13 mouse cellular contexts compared by ENCODE assay signal in genomic region chr1:178219166-178220077, GRCm38 (mm10). TPM values are rescaled to one million over a fixed set of nuclear protein-coding genes. Genes with fewer than 3 reads are reported as not detected.
A peak's percentile ranks its signal among the peaks of the same experiment; 100 is the strongest.
DNase-seq lines count a peak whose midpoint lies in the region; ATAC-seq and TF ChIP-seq lines count a peak whose summit lies in the region.
"Had no signal": no experiment of that assay in that cellular context is flagged by ENCODE, and none has a peak within 500 bp of the region (broad histone marks: within the 10 kb centered on the region; RNA-seq: fewer than 3 reads in every experiment).

No protein-coding gene starts in this region.

- H3K9me3 ChIP-seq in liver, postnatal 0 days (ENCODE audit: low read length): peaks cover 3% of the 10 kb centered on the region; the same call in 1 of the 2 replicates
- no peaks in the 10 kb centered on the region; the same call in 1 of the 2 replicates for H3K9me3 ChIP-seq in liver, embryonic 11.5 days (ENCODE audit: control insufficient read depth, low read length)
- H3K9me3 ChIP-seq in stomach, embryonic 14.5 days (ENCODE audit: control insufficient read depth, low read depth, low read length): no peaks in the 10 kb centered on the region

- H3K36me3 ChIP-seq in liver, postnatal 0 days (replicated peaks; ENCODE audit: insufficient read depth, low read length): no peaks in the 10 kb centered on the region; the same call in 1 of the 2 replicates
- H3K36me3 ChIP-seq in liver, embryonic 11.5 days (ENCODE audit: control insufficient read depth, insufficient read depth, low read length): no peaks in the 10 kb centered on the region
- no peaks in the 10 kb centered on the region for H3K36me3 ChIP-seq in stomach, embryonic 14.5 days (ENCODE audit: control insufficient read depth, insufficient read depth, low read length)

- H3K4me1 ChIP-seq in liver, postnatal 0 days (ENCODE audit: insufficient read depth): no peaks in the 10 kb centered on the region
- H3K4me1 ChIP-seq in liver, embryonic 11.5 days (replicated peaks; ENCODE audit: control insufficient read depth, insufficient read depth, low read length): no peaks in the 10 kb centered on the region
- peaks cover 5% of the 10 kb centered on the region; the same call in 1 of the 2 replicates for H3K4me1 ChIP-seq in stomach, embryonic 14.5 days (ENCODE audit: control insufficient read depth, insufficient read depth, low read length)
- H3K4me1 ChIP-seq: hindbrain, embryonic 10.5 days had no signal

- no peaks in the 10 kb centered on the region for H3K27me3 ChIP-seq in liver, postnatal 0 days (ENCODE audit: insufficient read depth, low read length)
- no peaks in the 10 kb centered on the region for H3K27me3 ChIP-seq in liver, embryonic 11.5 days (replicated peaks; ENCODE audit: control insufficient read depth, insufficient read depth, low read length)
- no peaks in the 10 kb centered on the region for H3K27me3 ChIP-seq in stomach, embryonic 14.5 days (ENCODE audit: control insufficient read depth, insufficient read depth, low read length)

- peak overlapping the region; percentile 14; the same call in 1 of the 2 replicates for H3K4me2 ChIP-seq in liver, postnatal 0 days (ENCODE audit: low read depth, low read length)
- no peak overlapping the region for H3K4me2 ChIP-seq in liver, embryonic 11.5 days
- no peak overlapping the region for H3K4me2 ChIP-seq in stomach, embryonic 14.5 days (replicated peaks; ENCODE audit: low read depth, low read length)

- peak; percentile 73 for ATAC-seq in liver, postnatal 0 days
- ATAC-seq in liver, embryonic 11.5 days (replicated peaks; ENCODE audit: low FRiP score): no peak
- no peak for ATAC-seq in stomach, embryonic 14.5 days (ENCODE audit: insufficient number of reproducible peaks, insufficient read depth, low FRiP score, low read depth)
- no peak for ATAC-seq in megakaryocyte-erythroid progenitor cell, adult 5-6 weeks (replicated peaks; ENCODE audit: low FRiP score, low TSS enrichment, poor library complexity, severe bottlenecking)

- no peak overlapping the region for H3K4me3 ChIP-seq in liver, postnatal 0 days (ENCODE audit: low read depth, low read length)
- H3K4me3 ChIP-seq in liver, embryonic 11.5 days (ENCODE audit: low read depth, low read length): no peak overlapping the region
- H3K4me3 ChIP-seq in stomach, embryonic 14.5 days (ENCODE audit: low read depth, low read length): no peak overlapping the region
- H3K4me3 ChIP-seq: hindbrain, embryonic 10.5 days; layer of hippocampus, adult 2 months had no signal

- H3K27ac ChIP-seq in liver, postnatal 0 days (ENCODE audit: low read depth): peak overlapping the region; percentile 63
- no peak overlapping the region for H3K27ac ChIP-seq in liver, embryonic 11.5 days (ENCODE audit: low read depth, low read length)
- peak overlapping the region; percentile 27; the same call in 1 of the 2 replicates for H3K27ac ChIP-seq in stomach, embryonic 14.5 days (ENCODE audit: low read length)
- H3K27ac ChIP-seq: hindbrain, embryonic 10.5 days; macrophage had no signal

- DNase-seq in adrenal gland, adult 2 months: peak; percentile 25
- DNase-seq in adrenal gland, adult 18-20 months (ENCODE audit: low spot score in 2 of 2): no peak
- DNase-seq in liver, postnatal 0 days: no peak
- no peak for DNase-seq in liver, embryonic 11.5 days (ENCODE audit: low spot score)
- DNase-seq in heart, postnatal 10 days: peak; percentile 59 to 71
- no peak for DNase-seq in embryo, embryonic 10.5 days (ENCODE audit: low spot score)
- DNase-seq: adrenal gland, postnatal 36 days; kidney, adult 2 months had no signal

- no peak overlapping the region for H3K9ac ChIP-seq in liver, postnatal 0 days (replicated peaks)
- no peak overlapping the region for H3K9ac ChIP-seq in liver, embryonic 11.5 days (ENCODE audit: low read depth, low read length)
- H3K9ac ChIP-seq in stomach, embryonic 14.5 days (replicated peaks; ENCODE audit: low read depth, low read length): no peak overlapping the region

- TF ChIP-seq EP300 in liver, postnatal 0 days (IDR thresholded peaks at IDR 0.05; ENCODE audit: low read depth): no peak

- intact Hi-C loops in heart, postnatal 10 days (cut with DNase I): loop anchor here (5.0 kb wide), 1 partner anchor 32 kb away; the partner anchor contains the start of gene Desi2

- no peak for TF ChIP-seq CTCF in liver, postnatal 0 days (IDR thresholded peaks at IDR 0.05; ENCODE audit: low read depth)

- WGBS in liver, postnatal 0 days (ENCODE audit: insufficient replicate concordance): 68% methylated on average over 5 of the region's 5 CpGs
- WGBS in liver, embryonic 11.5 days: 83% methylated on average over 5 of the region's 5 CpGs
- WGBS in stomach, embryonic 14.5 days: 68% methylated on average over 5 of the region's 5 CpGs

RNA-seq across cellular contexts. Expression of gene Desi2, which starts 32.2 kb away (rescaled TPM):
- 10 to 100 TPM; 18.9 to 26.1 TPM for total RNA-seq in adrenal gland, adult 2 months (2021)
- 13.1 and 13.2 TPM in 2 replicates for polyA plus RNA-seq in adrenal gland, adult 2 months (2012; rRNA removed)
- 10 to 100 TPM; 17.7 to 29.3 TPM for total RNA-seq in adrenal gland, adult 18-20 months (2021)
- polyA plus RNA-seq in liver, postnatal 0 days (2015; fragmentation: Nextera tagmentation; extraction: Ambion mirVana): 26.5 and 33.8 TPM in 2 replicates
- polyA plus RNA-seq in liver, embryonic 11.5 days (2014; fragmentation: Nextera tagmentation; extraction: Ambion mirVana): 18.6 and 19.5 TPM in 2 replicates
- total RNA-seq in heart, postnatal 10 days (2021): 10 to 100 TPM; 23.3 to 27.0 TPM
- polyA plus RNA-seq in stomach, embryonic 14.5 days (2014; fragmentation: Nextera tagmentation; extraction: Ambion mirVana): 27.1 and 29.3 TPM in 2 replicates
- 10.2 and 10.6 TPM in 2 replicates for total RNA-seq in megakaryocyte-erythroid progenitor cell, adult 5-6 weeks (2014; fragmentation: Nextera tagmentation)
- 15.5 and 19.8 TPM in 2 replicates for total RNA-seq in megakaryocyte-erythroid progenitor cell, adult 5-6 weeks (2017)

Comparison
In these comparisons a context has a peak if more than half of its experiments do, and no peak if none do; other contexts are left out.
1. DNase-seq: peak in adrenal gland, adult 2 months (single experiment) and heart, postnatal 10 days (2 of 2); none in adrenal gland, adult 18-20 months (0 of 2), liver, postnatal 0 days (single experiment), liver, embryonic 11.5 days (single experiment) and embryo, embryonic 10.5 days (single experiment).